Mouse (Mus musculus): ENCODE results near the gene Slf2. TPM values are rescaled to one million over a fixed set of nuclear protein-coding genes. Genes with fewer than 3 reads are reported as not detected.

Slf2 gene
- total and polyA plus RNA-seq, 3 experiments = 30.2 to 109 (median 35.4) TPM

DNA sequence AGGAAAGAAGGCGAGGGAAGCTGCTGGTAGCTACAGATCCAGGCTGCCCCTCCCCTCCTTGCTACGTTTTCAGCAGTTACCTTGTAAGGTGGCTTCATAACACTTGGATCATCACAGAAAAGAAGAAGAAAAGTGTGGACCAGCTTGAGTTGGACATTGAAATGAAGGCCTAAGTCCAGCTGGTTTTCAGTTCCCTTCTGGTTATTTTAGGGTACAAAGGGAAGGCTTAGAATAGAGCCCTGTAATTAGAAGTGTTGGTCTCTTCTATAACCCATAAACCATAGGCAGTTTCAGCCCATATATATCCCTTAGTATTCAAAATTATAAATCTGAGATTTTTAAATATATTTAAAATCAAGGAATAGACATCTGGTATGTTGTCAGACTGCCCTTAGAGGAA is 49.8 kb downstream of the Slf2 start:
- Histone ChIP-seq H3K79me2 (ENCODE audit: control insufficient read depth, insufficient read depth, low read length, poor library complexity) (no peaks in the 10 kb centered on the region), H3K27me3 (ENCODE audit: control insufficient read depth in 1 of 2, insufficient read depth in 2 of 2, low read length in 2 of 2) (no peaks in the 10 kb centered on the region), H3K27ac (ENCODE audit: control insufficient read depth, low read depth, low read length) (no peak overlapping the region), H3K4me3 (ENCODE audit: control insufficient read depth in 1 of 2, insufficient read depth in 1 of 2, low read depth in 2 of 2, low read length in 2 of 2) (no peak overlapping the region), H3K4me1 (ENCODE audit: control insufficient read depth in 1 of 2, insufficient read depth in 2 of 2, low read length in 2 of 2) (peaks cover 0 to 6% of the 10 kb centered on the region in 2 experiments; a peak in 1 of 4 replicates), H3K9ac (ENCODE audit: control insufficient read depth, low read depth, low read length, poor library complexity, severe bottlenecking) (no peak overlapping the region), H3K9me3 (replicated peaks; ENCODE audit: insufficient read depth, low read length) (no peaks in the 10 kb centered on the region), H3K36me3 (ENCODE audit: control insufficient read depth in 1 of 2, insufficient read depth in 2 of 2, low read length in 2 of 2) (peaks cover 0 to 33% of the 10 kb centered on the region in 2 experiments; a peak in 2 of 4 replicates)
- DNase-seq (ENCODE audit: low read depth, low spot score) = no peak
- TF ChIP-seq NELFE (IDR thresholded peaks at IDR 0.05; ENCODE audit: low read depth, low read length) (no peak), MAX (IDR thresholded peaks at IDR 0.05; ENCODE audit: low read length) (no peak), POLR2AphosphoS2 (IDR thresholded peaks at IDR 0.05; ENCODE audit: low read length) (no peak), NRF1 (IDR thresholded peaks at IDR 0.05; ENCODE audit: insufficient read depth, low read depth, low read length, poor library complexity, severe bottlenecking) (no peak), CHD2 (IDR thresholded peaks at IDR 0.05; ENCODE audit: low read length) (no peak)

DNA sequence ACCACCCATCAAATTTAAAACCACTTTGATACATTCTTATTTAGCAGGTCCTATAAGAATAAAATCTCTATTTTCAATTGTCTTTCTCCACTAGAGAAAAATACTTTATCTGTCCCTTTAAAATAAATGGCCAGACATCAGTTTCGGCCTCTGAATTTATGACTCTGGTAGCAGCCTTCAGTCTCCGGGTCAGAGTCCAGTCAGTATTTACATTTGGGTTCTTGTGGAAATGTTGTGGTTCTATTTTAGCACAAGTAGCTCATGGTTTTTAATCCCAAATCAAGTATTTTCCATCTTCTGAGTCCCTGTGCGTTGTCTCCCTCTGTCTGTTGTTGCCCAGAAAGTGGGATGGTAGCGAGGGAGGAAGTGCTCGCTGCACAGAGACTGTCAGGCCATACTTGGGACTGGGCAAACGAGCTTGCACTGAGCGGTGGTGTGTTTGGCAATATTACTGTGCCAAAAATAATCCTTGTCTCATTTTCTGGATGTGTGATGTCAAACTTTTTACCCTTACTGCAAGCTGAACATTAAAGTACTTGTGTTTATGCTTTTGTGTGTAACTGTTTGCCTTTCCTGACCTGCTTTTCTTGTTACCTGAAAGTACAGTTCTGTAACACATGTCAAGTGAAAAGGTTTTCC is 51.6 kb downstream of the Slf2 start:
- no peak for DNase-seq (ENCODE audit: low read depth, low spot score)
- no peaks in the 10 kb centered on the region for H3K27me3 ChIP-seq (ENCODE audit: control insufficient read depth in 1 of 2, insufficient read depth in 2 of 2, low read length in 2 of 2)
- H3K79me2 ChIP-seq (ENCODE audit: control insufficient read depth, insufficient read depth, low read length, poor library complexity) = no peaks in the 10 kb centered on the region
- H3K4me3 ChIP-seq (ENCODE audit: control insufficient read depth in 1 of 2, insufficient read depth in 1 of 2, low read depth in 2 of 2, low read length in 2 of 2) = no peak overlapping the region
- peaks cover 3 to 8% of the 10 kb centered on the region in 2 experiments; a peak in 2 of 4 replicates for H3K4me1 ChIP-seq (ENCODE audit: control insufficient read depth in 1 of 2, insufficient read depth in 2 of 2, low read length in 2 of 2)
- H3K9me3 ChIP-seq (replicated peaks; ENCODE audit: insufficient read depth, low read length) = no peaks in the 10 kb centered on the region
- TF ChIP-seq MXI1 (IDR thresholded peaks at IDR 0.05; ENCODE audit: low read depth, low read length) = no peak
- H3K36me3 ChIP-seq (ENCODE audit: control insufficient read depth in 1 of 2, insufficient read depth in 2 of 2, low read length in 2 of 2) = peaks cover 4 to 18% of the 10 kb centered on the region in 2 experiments; a peak in 3 of 4 replicates
- no peak overlapping the region for H3K9ac ChIP-seq (ENCODE audit: control insufficient read depth, low read depth, low read length, poor library complexity, severe bottlenecking)
- H3K27ac ChIP-seq (ENCODE audit: control insufficient read depth, low read depth, low read length) = no peak overlapping the region

DNA sequence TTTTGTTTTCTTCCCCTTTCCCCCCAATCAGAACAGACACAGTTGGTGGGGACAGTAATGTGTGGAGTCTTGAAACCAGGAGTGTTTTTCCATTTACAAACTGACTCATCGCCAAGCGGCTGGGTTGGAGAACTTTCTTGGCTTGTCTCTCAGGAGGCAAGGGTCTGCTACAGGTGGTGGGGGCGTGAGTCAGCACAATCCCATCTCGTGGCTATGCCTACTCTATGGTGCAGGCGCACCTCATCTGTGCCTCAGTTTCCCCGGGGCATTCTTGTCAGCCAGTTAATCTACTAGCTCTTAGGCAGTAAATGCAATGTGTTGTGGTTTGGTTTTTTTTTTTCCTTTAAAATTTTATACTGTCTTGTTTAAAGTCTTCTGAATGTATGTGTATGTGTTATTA is 52.4 kb downstream of the Slf2 start:
- Histone ChIP-seq H3K4me1 (ENCODE audit: control insufficient read depth in 1 of 2, insufficient read depth in 2 of 2, low read length in 2 of 2) (peaks cover 3 to 8% of the 10 kb centered on the region in 2 experiments; a peak in 2 of 4 replicates), H3K9ac (ENCODE audit: control insufficient read depth, low read depth, low read length, poor library complexity, severe bottlenecking) (no peak overlapping the region), H3K4me3 (ENCODE audit: control insufficient read depth in 1 of 2, insufficient read depth in 1 of 2, low read depth in 2 of 2, low read length in 2 of 2) (no peak overlapping the region), H3K79me2 (ENCODE audit: control insufficient read depth, insufficient read depth, low read length, poor library complexity) (no peaks in the 10 kb centered on the region), H3K27ac (ENCODE audit: control insufficient read depth, low read depth, low read length) (no peak overlapping the region), H3K36me3 (ENCODE audit: control insufficient read depth in 1 of 2, insufficient read depth in 2 of 2, low read length in 2 of 2) (peaks cover 4 to 15% of the 10 kb centered on the region in 2 experiments; a peak in 3 of 4 replicates), H3K27me3 (ENCODE audit: control insufficient read depth in 1 of 2, insufficient read depth in 2 of 2, low read length in 2 of 2) (no peaks in the 10 kb centered on the region), H3K9me3 (replicated peaks; ENCODE audit: insufficient read depth, low read length) (no peaks in the 10 kb centered on the region)
- no peak for DNase-seq (ENCODE audit: low read depth, low spot score)
- TF ChIP-seq TAL1 (IDR thresholded peaks at IDR 0.05; ENCODE audit: low read length) (no peak), ZNF384 (IDR thresholded peaks at IDR 0.05; ENCODE audit: low read depth, low read length) (0 out of 2 replicates have a peak, but pooled peaks have one; percentile 1)

GRCm38 (mm10) chr19:44984420-44984819 is 53.5 kb downstream of the Slf2 start:
- peaks cover 4 to 11% of the 10 kb centered on the region in 2 experiments; a peak in 3 of 4 replicates for H3K36me3 ChIP-seq (ENCODE audit: control insufficient read depth in 1 of 2, insufficient read depth in 2 of 2, low read length in 2 of 2)
- no peak overlapping the region for H3K9ac ChIP-seq (ENCODE audit: control insufficient read depth, low read depth, low read length, poor library complexity, severe bottlenecking)
- H3K4me3 ChIP-seq (ENCODE audit: control insufficient read depth in 1 of 2, insufficient read depth in 1 of 2, low read depth in 2 of 2, low read length in 2 of 2) = no peak overlapping the region
- H3K4me1 ChIP-seq (ENCODE audit: control insufficient read depth in 1 of 2, insufficient read depth in 2 of 2, low read length in 2 of 2) = peaks cover 3 to 8% of the 10 kb centered on the region in 2 experiments; a peak in 2 of 4 replicates
- H3K9me3 ChIP-seq (replicated peaks; ENCODE audit: insufficient read depth, low read length) = no peaks in the 10 kb centered on the region
- H3K27me3 ChIP-seq (ENCODE audit: control insufficient read depth in 1 of 2, insufficient read depth in 2 of 2, low read length in 2 of 2) = no peaks in the 10 kb centered on the region
- TF ChIP-seq POLR2AphosphoS2 (IDR thresholded peaks at IDR 0.05; ENCODE audit: low read length) (peak; percentile 75), JUND (IDR thresholded peaks at IDR 0.05; ENCODE audit: low read depth, low read length) (no peak), USF1 (IDR thresholded peaks at IDR 0.05; ENCODE audit: low read depth, low read length) (no peak)
- DNase-seq (ENCODE audit: low read depth, low spot score) = no peak
- no peak overlapping the region for H3K27ac ChIP-seq (ENCODE audit: control insufficient read depth, low read depth, low read length)
- no peaks in the 10 kb centered on the region for H3K79me2 ChIP-seq (ENCODE audit: control insufficient read depth, insufficient read depth, low read length, poor library complexity)

Measured in MEL (cell line).